Mouse (Mus musculus) heart, postnatal 0 days (tissue): ENCODE measurements around the gene Csnk2a1. TPM values are rescaled to one million over a fixed set of nuclear protein-coding genes. Genes with fewer than 3 reads are reported as not detected.

Source experiments
- ATAC-seq: fragments of 200-750 bp; cut with Nextera tagmentation; 2 replicates; pipeline ENCODE4 v1.8.0; 2017; ENCODE audit warnings: low read depth, moderate number of reproducible peaks, moderate library complexity; ENCODE audit not compliant: insufficient read depth
- DNase-seq: peaks from one replicate; pipeline ENCODE4 v3.0.0-alpha.2; 2016; ENCODE audit warnings: low spot score
- H3K27ac ChIP-seq: fragments of 300-500 bp; sonication (generic); 2 replicates; pipeline ENCODE4 v1.5.1; 2014; ENCODE audit warnings: low read depth, mild to moderate bottlenecking
- H3K27me3 ChIP-seq: fragments of 300-500 bp; sonication (generic); 2 replicates; pipeline ENCODE4 v1.6.1; 2014; ENCODE audit warnings: low read length, mixed read lengths; ENCODE audit not compliant: control insufficient read depth, insufficient read depth
- H3K36me3 ChIP-seq: fragments of 300-500 bp; sonication (generic); replicated peaks from 2 replicates; pipeline ENCODE4 v1.6.1; 2014; ENCODE audit warnings: low read length, mixed read lengths; ENCODE audit not compliant: control insufficient read depth, insufficient read depth
- H3K4me1 ChIP-seq: fragments of 300-500 bp; sonication (generic); 2 replicates; pipeline ENCODE4 v1.6.1; 2014; ENCODE audit warnings: antibody characterized with exemption; ENCODE audit not compliant: control insufficient read depth, insufficient read depth
- H3K4me2 ChIP-seq: fragments of 300-500 bp; sonication (generic); 2 replicates; pipeline ENCODE4 v1.6.1; 2014; ENCODE audit warnings: low read depth, mild to moderate bottlenecking, low read length, moderate library complexity
- H3K4me3 ChIP-seq: fragments of 300-500 bp; sonication (generic); 2 replicates; pipeline ENCODE4 v1.5.1; 2014; ENCODE audit warnings: low read depth, low read length
- H3K9ac ChIP-seq: fragments of 300-500 bp; sonication (generic); replicated peaks from 2 replicates; pipeline ENCODE4 v1.6.1; 2014; ENCODE audit warnings: low read depth, low read length, mixed read lengths
- H3K9me3 ChIP-seq: fragments of 300-500 bp; sonication (generic); replicated peaks from 2 replicates; pipeline ENCODE4 v1.6.1; 2016; ENCODE audit warnings: low read length; ENCODE audit not compliant: control insufficient read depth
- CTCF ChIP-seq: IDR thresholded peaks from 2 replicates; pipeline ENCODE4 v1.5.1; 2016; ENCODE audit warnings: antibody characterized with exemption, control low read depth, low read depth
- EP300 ChIP-seq: IDR thresholded peaks from 2 replicates; pipeline ENCODE4 v1.6.1; 2016; ENCODE audit warnings: antibody characterized with exemption, low read depth
- WGBS: fragments of 180-500 bp; shearing (Covaris S2); extraction: QIAGEN DNeasy Blood & Tissue Kit; methylation state at CpG from one replicate; pipeline ENCODE4 v1.1.7; 2014; 5-methylcytosine and 5-hydroxymethylcytosine counted together
- polyA plus RNA-seq: library from polyadenylated mRNA; unstranded; fragments of >200 nt; fragmentation: Nextera tagmentation; extraction: Ambion mirVana; gene quantifications from 2 replicates; pipeline ENCODE4 v1.2.1, GENCODE M21; 2015
- total RNA-seq: library from RNA; depleted of rRNA; stranded (reverse); fragments of >200 nt; gene quantifications from 2 replicates; pipeline ENCODE4 v1.2.3, GENCODE M21; 2014; ENCODE audit warnings: low replicate concordance; rRNA removed

Csnk2a1 gene
- total RNA-seq (89.5 TPM in 2 replicates), polyA plus RNA-seq (74.4 and 80.7 TPM in 2 replicates)

DNA sequence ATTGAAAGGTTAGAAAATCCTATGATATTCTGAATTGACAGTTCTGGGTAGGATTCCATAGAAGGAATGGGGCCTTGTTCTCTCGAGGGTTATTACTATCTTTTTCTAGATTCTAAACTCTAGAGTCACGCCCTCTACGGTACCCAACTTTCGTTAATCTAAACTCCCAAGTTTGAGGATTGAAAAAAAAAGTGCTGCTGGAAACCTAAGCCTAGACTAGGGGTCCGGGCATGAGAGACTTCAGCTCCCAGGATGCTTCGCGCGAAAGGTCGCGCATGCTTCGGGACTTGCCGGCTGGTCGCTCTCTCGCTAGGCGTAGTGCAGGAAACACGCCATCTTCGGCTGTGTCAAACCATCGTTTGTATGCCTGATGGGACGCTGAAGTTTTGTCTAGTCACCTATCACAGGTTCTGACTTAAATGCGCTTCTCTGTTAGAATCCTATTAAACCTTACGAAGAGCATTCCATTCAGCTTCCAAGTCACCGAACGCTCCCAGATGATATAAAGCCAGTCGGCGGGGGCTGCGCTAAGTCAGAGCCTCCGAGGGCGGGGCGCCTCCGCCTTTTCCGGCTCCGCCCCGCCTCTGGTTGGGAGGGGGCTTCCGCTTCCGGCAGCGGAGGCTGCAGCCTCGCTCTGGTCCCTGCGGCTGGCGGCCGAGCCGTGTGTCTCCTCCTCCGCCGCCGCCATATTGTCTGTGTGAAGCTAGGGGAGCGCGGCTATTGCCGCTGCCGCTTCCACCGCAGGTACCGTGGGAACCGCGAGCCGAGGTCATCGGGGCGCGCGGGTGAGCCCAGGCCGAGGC lies at the start of gene Csnk2a1:
TSS of gene Csnk2a1 (plus strand) at position 592 of the 803 bp plus-strand sequence.
- ATAC-seq: peak; percentile 96
- Histone ChIP-seq H3K36me3 (no peaks in the 10 kb centered on the region), H3K27me3 (no peaks in the 10 kb centered on the region), H3K4me1 (peaks cover 24% of the 10 kb centered on the region), H3K4me2 (peak within 1 kb of the TSS; percentile 75), H3K27ac (peak within 1 kb of the TSS; percentile 98), H3K9me3 (no peaks in the 10 kb centered on the region), H3K4me3 (peak within 1 kb of the TSS; percentile 92), H3K9ac (peak within 1 kb of the TSS; percentile 96)
- DNase-seq: peak; percentile 95
- under 1% methylated on average over 52 of the region's 58 CpGs for WGBS
- TF ChIP-seq CTCF (no peak), EP300 (peak; percentile 83)

DNA sequence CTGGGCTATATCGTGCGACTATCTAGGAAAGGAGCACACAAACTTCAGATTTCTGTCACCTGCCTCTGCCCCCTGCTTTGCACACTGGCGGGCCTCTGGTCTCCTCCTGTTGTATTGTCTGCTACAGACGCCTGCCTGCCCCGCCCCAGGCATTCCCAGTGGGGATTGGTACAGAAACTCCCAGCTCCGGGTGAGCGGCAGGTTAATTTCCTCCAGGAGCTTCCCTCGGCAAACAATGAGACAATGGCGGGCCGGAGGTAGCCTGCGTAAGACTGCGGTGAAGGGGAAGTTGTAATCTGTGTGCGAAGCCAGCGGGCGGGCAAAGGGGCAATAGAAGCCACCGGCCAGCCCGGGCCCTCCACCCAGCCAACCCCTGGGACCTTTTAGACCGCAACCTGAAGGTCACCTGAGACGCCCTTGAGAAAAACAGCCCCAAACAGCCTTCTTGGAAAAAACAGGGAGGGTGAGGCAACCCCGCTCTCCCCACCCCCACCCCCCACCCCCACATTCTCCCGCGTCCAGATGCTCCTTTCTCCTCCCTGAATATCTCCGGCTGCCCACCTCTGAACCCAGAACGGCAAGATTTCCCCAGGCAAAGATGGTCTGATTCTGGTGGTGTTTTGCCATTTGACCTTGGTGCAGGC lies 49.4 kb upstream of the Csnk2a1 start:
- Histone ChIP-seq H3K4me1 (no peaks in the 10 kb centered on the region), H3K4me3 (no peak overlapping the region; the same call in 1 of the 2 replicates), H3K36me3 (no peaks in the 10 kb centered on the region), H3K9ac (no peak overlapping the region), H3K4me2 (peak overlapping the region; percentile 23; the same call in 1 of the 2 replicates), H3K27me3 (no peaks in the 10 kb centered on the region), H3K27ac (peak overlapping the region; percentile 73), H3K9me3 (no peaks in the 10 kb centered on the region)
- TF ChIP-seq CTCF: no peak
- peak; percentile 70; the same call in 1 of the 2 replicates for TF ChIP-seq EP300
- ATAC-seq: peak; percentile 47
- peak; percentile 52 for DNase-seq
- WGBS: 23% methylated on average over 24 of the region's 24 CpGs

DNA sequence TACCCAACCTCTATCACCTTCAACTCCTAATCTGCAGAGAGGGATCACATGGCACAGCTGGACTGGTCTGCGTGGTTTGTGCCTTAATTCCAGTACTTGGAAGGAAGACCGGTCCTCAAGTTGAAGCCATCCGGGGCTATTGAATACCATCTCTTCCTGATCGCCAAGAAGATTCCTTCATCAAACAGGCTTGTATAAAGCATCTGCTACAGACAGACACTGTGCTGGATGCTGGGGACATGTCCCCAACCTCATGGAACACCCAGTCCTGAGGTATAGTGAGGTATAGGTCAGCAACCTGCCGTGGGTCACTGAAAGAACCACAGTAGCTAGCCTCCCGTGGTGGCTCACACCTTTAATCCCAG lies 48.9 kb upstream of the Csnk2a1 start:
- no peak overlapping the region for H3K4me2 ChIP-seq
- H3K9ac ChIP-seq: no peak overlapping the region
- H3K4me1 ChIP-seq: no peaks in the 10 kb centered on the region
- H3K36me3 ChIP-seq: no peaks in the 10 kb centered on the region
- ATAC-seq (no peak), DNase-seq (no peak)
- no peaks in the 10 kb centered on the region for H3K9me3 ChIP-seq
- no peak for TF ChIP-seq CTCF
- no peak for TF ChIP-seq EP300
- H3K4me3 ChIP-seq: no peak overlapping the region
- H3K27ac ChIP-seq: peak overlapping the region; percentile 73
- 78% methylated on average over 6 of the region's 6 CpGs for WGBS
- no peaks in the 10 kb centered on the region for H3K27me3 ChIP-seq

DNA sequence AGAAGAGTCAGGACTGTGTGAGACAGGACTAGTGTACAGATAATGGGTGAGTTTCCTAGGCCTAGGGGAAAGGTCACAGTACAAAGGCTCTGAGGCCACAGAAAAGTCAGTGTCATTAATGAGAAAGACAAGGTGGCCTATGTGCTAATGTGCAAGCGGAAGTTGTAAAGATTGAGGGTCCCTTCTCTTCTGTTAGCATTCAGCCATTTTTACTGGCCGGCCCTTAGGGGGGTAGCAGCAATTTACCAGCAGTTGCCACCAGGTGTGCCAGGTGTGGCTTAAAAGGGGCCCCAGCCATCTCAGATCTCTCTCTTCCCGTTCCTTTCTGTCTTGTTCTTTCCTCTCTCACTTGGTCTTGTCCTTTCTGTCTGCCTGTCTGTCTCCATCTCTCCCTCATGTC lies 48.3 kb upstream of the Csnk2a1 start:
- no peak overlapping the region for H3K9ac ChIP-seq
- WGBS: 82% methylated on average over 3 of the region's 3 CpGs
- no peak overlapping the region for H3K4me2 ChIP-seq
- H3K36me3 ChIP-seq: no peaks in the 10 kb centered on the region
- no peak for TF ChIP-seq EP300
- TF ChIP-seq CTCF: no peak
- H3K4me3 ChIP-seq: no peak overlapping the region
- DNase-seq (no peak), ATAC-seq (no peak)
- H3K9me3 ChIP-seq: no peaks in the 10 kb centered on the region
- H3K4me1 ChIP-seq: no peaks in the 10 kb centered on the region
- no peaks in the 10 kb centered on the region for H3K27me3 ChIP-seq
- no peak overlapping the region for H3K27ac ChIP-seq

DNA sequence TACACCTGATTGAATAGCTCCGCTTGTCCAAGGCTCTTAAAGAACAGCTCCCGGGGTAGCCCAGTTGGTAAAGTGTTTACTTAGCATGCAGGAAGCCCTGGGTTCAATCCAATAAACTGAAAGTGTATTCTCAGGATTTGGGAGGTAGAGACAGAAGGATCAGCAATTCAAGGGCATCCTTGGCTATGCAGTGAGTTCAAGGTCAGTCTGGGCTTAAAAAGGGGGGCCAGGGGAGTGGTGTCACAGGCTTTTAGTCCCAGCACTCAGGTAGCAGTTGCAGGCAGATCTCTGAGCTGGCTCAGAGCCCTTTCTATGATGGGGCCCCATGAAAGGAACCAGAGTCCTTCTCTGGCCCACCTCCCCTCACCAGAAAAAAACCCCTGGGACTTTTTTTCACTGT lies 47.3 kb upstream of the Csnk2a1 start:
- Histone ChIP-seq H3K9me3 (no peaks in the 10 kb centered on the region), H3K27ac (0 out of 2 replicates have a peak overlapping the region, but pooled peaks have one; percentile 58), H3K4me1 (no peaks in the 10 kb centered on the region), H3K27me3 (no peaks in the 10 kb centered on the region), H3K9ac (no peak overlapping the region), H3K4me3 (no peak overlapping the region), H3K36me3 (no peaks in the 10 kb centered on the region), H3K4me2 (no peak overlapping the region)
- 69% methylated on average over 2 of the region's 2 CpGs for WGBS
- TF ChIP-seq EP300 (no peak), CTCF (no peak)
- no peak for DNase-seq
- ATAC-seq: no peak
